Mouse (Mus musculus) kidney, postnatal 14 days (tissue): Measurements from ENCODE around the gene Ripor2.
A peak's percentile ranks its signal among the peaks of the same experiment; 100 is the strongest.

Experiments used
- DNase-seq: peaks from one replicate; pipeline ENCODE4 v3.0.0; 2022; ENCODE audit warnings: mixed read lengths

Gene Ripor2

DNA sequence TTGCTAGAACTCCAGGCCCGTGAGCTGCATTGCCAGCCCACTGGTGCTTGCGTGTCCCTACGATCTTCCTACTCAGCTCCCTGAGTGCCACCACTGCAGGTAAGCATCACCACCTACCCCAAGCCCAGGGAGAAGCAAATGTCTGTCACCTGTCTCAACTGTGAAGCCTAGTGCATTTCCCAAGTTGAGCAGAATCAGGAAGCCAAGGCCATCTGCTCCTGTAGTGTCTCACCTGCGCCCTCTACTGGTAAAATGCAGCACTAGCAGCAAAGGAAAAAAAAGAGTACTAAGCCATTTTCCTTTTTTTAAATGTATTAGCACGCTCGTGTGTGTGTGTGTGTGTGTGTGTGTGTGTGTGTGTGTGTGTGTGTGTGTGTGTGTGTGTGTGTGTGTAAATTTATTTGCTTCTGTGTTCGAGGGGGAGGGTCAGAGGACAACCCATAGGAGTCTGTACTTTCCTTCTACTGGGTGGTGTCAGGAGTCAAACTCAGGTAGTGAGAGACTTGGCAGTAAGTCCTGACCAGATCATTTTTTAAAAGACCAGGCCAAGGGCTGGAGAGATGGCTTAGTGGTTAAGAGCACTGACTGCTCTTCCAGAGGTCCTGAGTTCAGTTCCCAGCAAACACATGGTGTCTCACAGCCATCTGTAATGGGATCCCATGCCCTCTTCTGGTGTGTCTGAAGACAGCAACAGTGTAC is 194.3 kb downstream of the Ripor2 start:
- peak; percentile 60 for DNase-seq

DNA sequence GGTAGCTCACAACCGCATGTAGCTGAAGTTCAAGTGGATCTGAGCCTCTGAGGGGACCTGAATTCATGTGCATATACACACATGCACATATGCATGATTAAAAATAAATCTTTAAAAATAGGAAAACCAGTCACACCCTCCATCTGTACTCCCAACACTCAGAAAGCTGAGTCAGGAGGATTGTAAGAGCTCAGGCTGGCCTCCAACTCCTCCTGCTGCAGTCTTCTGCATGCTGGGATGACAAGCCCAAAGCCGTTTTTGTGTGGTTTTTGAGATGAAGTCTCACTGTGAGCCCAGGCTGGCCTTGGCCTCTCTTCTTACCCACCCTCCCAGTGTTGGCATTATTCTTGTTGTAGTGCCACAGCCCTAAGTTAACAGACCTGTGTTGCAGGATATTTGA is 196.0 kb downstream of the Ripor2 start:
- no peak for DNase-seq

DNA sequence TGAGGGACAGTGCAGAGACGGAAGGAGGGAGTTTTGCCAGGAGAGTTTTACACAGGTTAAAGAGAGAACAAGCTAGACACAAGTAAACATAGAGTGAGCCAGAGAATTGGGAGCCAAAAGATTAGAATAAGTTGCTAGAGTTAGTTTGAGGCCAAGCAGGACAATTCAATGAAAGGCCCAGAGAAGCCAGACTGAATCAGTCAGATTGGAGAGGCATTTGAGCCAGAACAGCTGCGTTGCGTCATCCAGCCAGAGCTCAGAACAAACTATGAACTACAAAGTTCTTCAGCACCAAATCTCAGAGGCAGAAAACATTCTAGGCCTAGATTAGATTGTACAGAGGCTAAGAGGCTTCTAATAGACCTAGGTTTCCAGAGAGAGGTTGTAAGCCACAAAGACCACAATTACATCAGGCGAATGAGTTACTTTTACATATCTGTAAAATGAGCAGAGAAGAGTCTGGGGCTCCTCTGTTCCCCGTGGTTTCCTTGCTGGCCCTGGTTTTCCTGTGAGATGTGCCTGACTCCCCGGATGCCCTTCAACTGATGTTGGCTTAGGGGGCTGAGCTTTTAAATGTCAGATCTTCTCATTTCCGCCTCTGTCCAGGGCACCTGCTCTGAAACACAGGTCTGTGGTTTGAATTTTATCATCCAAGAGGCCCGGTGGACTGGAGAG is 196.9 kb downstream of the Ripor2 start:
- DNase-seq: no peak

DNA sequence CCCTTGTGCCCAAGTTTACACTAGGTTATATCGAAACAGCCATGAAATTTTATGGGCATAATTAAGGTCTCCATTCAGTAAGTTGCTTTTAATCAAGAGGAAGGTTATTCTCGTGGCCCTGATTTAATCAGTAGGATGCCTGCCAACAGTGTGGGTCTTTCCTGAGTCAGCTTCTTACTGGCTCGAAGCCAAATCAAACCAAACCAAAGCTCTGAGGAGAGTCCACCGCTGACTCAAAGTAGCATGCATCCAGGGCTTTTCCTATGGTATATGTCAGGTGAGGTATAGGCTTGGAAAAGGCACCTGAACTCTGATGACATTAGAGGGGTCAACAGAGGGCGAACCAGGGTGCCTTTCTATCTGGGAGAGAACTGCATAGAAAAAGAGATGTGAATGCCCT is 199.9 kb downstream of the Ripor2 start:
- DNase-seq: peak; percentile 58
